9 mouse cellular contexts compared by ENCODE assay signal in the genomic region with DNA sequence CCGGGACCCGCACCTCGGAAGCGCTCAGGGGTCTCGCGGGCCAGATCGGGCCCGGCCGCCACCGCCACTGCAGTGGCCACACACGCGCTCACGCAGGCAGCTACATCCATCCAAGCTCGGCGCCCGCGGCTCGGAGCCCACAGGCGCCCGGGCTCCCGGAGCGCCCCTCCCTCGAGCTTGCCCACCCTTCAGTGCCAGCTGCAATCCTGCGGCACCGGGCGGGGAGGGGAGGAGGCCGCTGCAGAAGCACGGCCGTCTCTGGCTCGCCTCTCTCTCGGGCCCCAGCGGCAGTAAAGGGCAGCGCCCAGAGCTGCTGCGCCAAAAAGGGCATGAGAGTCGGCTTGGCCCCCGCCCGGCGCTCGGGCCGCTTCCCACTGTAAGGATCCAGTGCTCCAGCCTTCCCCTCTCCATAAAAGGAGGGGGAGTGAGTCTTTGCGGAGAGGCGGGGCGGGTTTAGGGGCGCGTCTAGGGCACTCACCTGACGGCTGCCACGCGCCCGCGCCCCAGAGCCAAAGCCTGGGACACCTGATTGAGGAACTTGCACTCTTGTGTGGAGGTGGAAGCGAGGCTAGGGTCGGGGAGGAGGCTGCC. TPM values are rescaled to one million over a fixed set of nuclear protein-coding genes. Genes with fewer than 3 reads are reported as not detected.
DNase-seq lines count a peak whose midpoint lies in the region; ATAC-seq and TF ChIP-seq lines count a peak whose summit lies in the region.
"Had no signal": no experiment of that assay in that cellular context is flagged by ENCODE, and none has a peak within 500 bp of the region (broad histone marks: within the 10 kb centered on the region; RNA-seq: fewer than 3 reads in every experiment).

No protein-coding gene starts in this region.

- no peaks in the 10 kb centered on the region for H3K9me3 ChIP-seq in forebrain, embryonic 14.5 days (replicated peaks; ENCODE audit: control insufficient read depth, low read length)
- no peaks in the 10 kb centered on the region; the same call in 1 of the 2 replicates for H3K9me3 ChIP-seq in heart, embryonic 16.5 days (replicated peaks; ENCODE audit: control insufficient read depth, low read length)
- no peaks in the 10 kb centered on the region for H3K9me3 ChIP-seq in liver, embryonic 13.5 days (replicated peaks)
- H3K9me3 ChIP-seq in neural tube, embryonic 12.5 days, result no peaks in the 10 kb centered on the region

- TF ChIP-seq CTCF in brain, embryonic 14.5 days (IDR thresholded peaks at IDR 0.05; ENCODE audit: borderline replicate concordance, extremely low read depth, insufficient read depth, insufficient read length), result peak; percentile 32; the same call in 1 of the 2 replicates

- no peak for TF ChIP-seq POLR2A in brain, embryonic 14.5 days (IDR thresholded peaks at IDR 0.05; ENCODE audit: borderline replicate concordance, extremely low read depth, insufficient read depth, insufficient read length, poor library complexity, severe bottlenecking)

- H3K27me3 ChIP-seq in forebrain, embryonic 14.5 days (replicated peaks; ENCODE audit: control insufficient read depth, insufficient read depth, low read length), result peaks cover 58% of the 10 kb centered on the region
- peaks cover 20% of the 10 kb centered on the region for H3K27me3 ChIP-seq in heart, embryonic 16.5 days (ENCODE audit: control insufficient read depth, insufficient read depth, low read length)
- H3K27me3 ChIP-seq in liver, embryonic 13.5 days, result peaks cover 100% of the 10 kb centered on the region
- peaks cover 85% of the 10 kb centered on the region for H3K27me3 ChIP-seq in neural tube, embryonic 12.5 days (replicated peaks)

- peak overlapping the region; percentile 77 for H3K9ac ChIP-seq in forebrain, embryonic 14.5 days (ENCODE audit: low read length)
- H3K9ac ChIP-seq in heart, embryonic 16.5 days (ENCODE audit: low read length), result peak overlapping the region; percentile 90
- peak overlapping the region; percentile 45 for H3K9ac ChIP-seq in liver, embryonic 13.5 days
- peak overlapping the region; percentile 75 for H3K9ac ChIP-seq in neural tube, embryonic 12.5 days

- peak; percentile 74 for ATAC-seq in forebrain, embryonic 14.5 days
- ATAC-seq in heart, embryonic 16.5 days (replicated peaks; ENCODE audit: extremely low read depth, insufficient read depth, low FRiP score), result peak; percentile 49
- peak; percentile 6; the same call in 1 of the 2 replicates for ATAC-seq in liver, embryonic 13.5 days (ENCODE audit: low read depth)
- peak; percentile 52 for ATAC-seq in neural tube, embryonic 12.5 days (ENCODE audit: low FRiP score, low read depth)

- peak overlapping the region; percentile 87 for H3K27ac ChIP-seq in forebrain, embryonic 14.5 days (ENCODE audit: low read depth, low read length)
- peak overlapping the region; percentile 97 for H3K27ac ChIP-seq in heart, embryonic 16.5 days (ENCODE audit: low read length)
- no peak overlapping the region for H3K27ac ChIP-seq in liver, embryonic 13.5 days
- H3K27ac ChIP-seq in neural tube, embryonic 12.5 days, result no peak overlapping the region

- under 1% methylated on average over 49 of the region's 52 CpGs for WGBS in forebrain, embryonic 14.5 days
- WGBS in heart, embryonic 16.5 days, result under 1% methylated on average over 42 of the region's 52 CpGs
- WGBS in liver, embryonic 13.5 days (ENCODE audit: insufficient replicate concordance), result under 1% methylated on average over 49 of the region's 52 CpGs
- WGBS in neural tube, embryonic 12.5 days, result 1% methylated on average over 51 of the region's 52 CpGs

- DNase-seq in 416B (ENCODE audit: low read depth), result peak; percentile 35
- DNase-seq in brain, embryonic 14.5 days (ENCODE audit: low read depth), result peak; percentile 86
- DNase-seq in forebrain, embryonic 14.5 days (ENCODE audit: low spot score), result peak; percentile 82
- DNase-seq in kidney, postnatal 14 days, result peak; percentile 86
- DNase-seq in liver, embryonic 13.5 days, result no peak
- DNase-seq in urinary bladder, adult 2 months (ENCODE audit: low spot score), result peak; percentile 70

- H3K4me2 ChIP-seq in forebrain, embryonic 14.5 days (ENCODE audit: low read length), result peak overlapping the region; percentile 84
- peak overlapping the region; percentile 72 for H3K4me2 ChIP-seq in heart, embryonic 16.5 days (ENCODE audit: low read depth, low read length)
- peak overlapping the region; percentile 69 for H3K4me2 ChIP-seq in liver, embryonic 13.5 days
- peak overlapping the region; percentile 97 for H3K4me2 ChIP-seq in neural tube, embryonic 12.5 days (replicated peaks)

- peak overlapping the region; percentile 63 for H3K4me3 ChIP-seq in forebrain, embryonic 14.5 days (ENCODE audit: low read depth, low read length)
- H3K4me3 ChIP-seq in heart, embryonic 16.5 days (ENCODE audit: low read length), result peak overlapping the region; percentile 78
- peak overlapping the region; percentile 58 for H3K4me3 ChIP-seq in liver, embryonic 13.5 days (replicated peaks)
- H3K4me3 ChIP-seq in neural tube, embryonic 12.5 days, result peak overlapping the region; percentile 65

- H3K36me3 ChIP-seq in forebrain, embryonic 14.5 days (ENCODE audit: control insufficient read depth, insufficient read depth, low read length), result no peaks in the 10 kb centered on the region
- no peaks in the 10 kb centered on the region for H3K36me3 ChIP-seq in heart, embryonic 16.5 days (ENCODE audit: control insufficient read depth, insufficient read depth)
- H3K36me3 ChIP-seq in liver, embryonic 13.5 days, result no peaks in the 10 kb centered on the region
- no peaks in the 10 kb centered on the region for H3K36me3 ChIP-seq in neural tube, embryonic 12.5 days
- H3K36me3 ChIP-seq: G1E had no signal

- H3K4me1 ChIP-seq in forebrain, embryonic 14.5 days (ENCODE audit: control insufficient read depth, insufficient read depth, low read length), result peaks cover 41% of the 10 kb centered on the region
- peaks cover 52% of the 10 kb centered on the region for H3K4me1 ChIP-seq in heart, embryonic 16.5 days (ENCODE audit: control insufficient read depth, insufficient read depth, low read length)
- H3K4me1 ChIP-seq in liver, embryonic 13.5 days (replicated peaks), result peaks cover 37% of the 10 kb centered on the region
- H3K4me1 ChIP-seq in neural tube, embryonic 12.5 days, result peaks cover 58% of the 10 kb centered on the region

RNA-seq across cellular contexts. Expression of gene Pdgfa, which starts 1.4 kb away (rescaled TPM):
- polyA plus RNA-seq in brain, embryonic 14.5 days (2012; rRNA removed), result 6.5 and 9.7 TPM in 2 replicates
- polyA plus RNA-seq in forebrain, embryonic 14.5 days (2014; fragmentation: Nextera tagmentation; extraction: Ambion mirVana), result 14.5 and 15.6 TPM in 2 replicates
- polyA plus RNA-seq in heart, embryonic 16.5 days (2015; fragmentation: Nextera tagmentation; extraction: Ambion mirVana), result 54.0 and 56.0 TPM in 2 replicates
- polyA plus RNA-seq in liver, embryonic 13.5 days (2015; fragmentation: Nextera tagmentation; extraction: Ambion mirVana), result 2.2 and 2.3 TPM in 2 replicates
- 12.1 and 13.8 TPM in 2 replicates for polyA plus RNA-seq in neural tube, embryonic 12.5 days (2016; fragmentation: Nextera tagmentation; extraction: Ambion mirVana)
- 20.4 and 39.0 TPM in 2 replicates for polyA plus RNA-seq in urinary bladder, adult 2 months (2012; rRNA removed)
- polyA plus RNA-seq: G1E had no signal

Comparison
In these comparisons a context has a peak if more than half of its experiments do, and no peak if none do; other contexts are left out.
1. ATAC-seq: peak in every context shown above with its lines; median percentile 74 in forebrain, embryonic 14.5 days; 52 in neural tube, embryonic 12.5 days; 49 in heart, embryonic 16.5 days; 6 in liver, embryonic 13.5 days.
2. H3K27ac ChIP-seq: peak in forebrain, embryonic 14.5 days (single experiment) and heart, embryonic 16.5 days (single experiment); none in liver, embryonic 13.5 days (single experiment) and neural tube, embryonic 12.5 days (single experiment).
3. Peak in every context shown above with its lines, with median percentiles within 50 percentile points of each other: H3K4me2 ChIP-seq, H3K4me3 ChIP-seq and H3K9ac ChIP-seq.